Mouse (Mus musculus) cerebellum, adult 11 months (tissue): ENCODE results near the gene Ly6g5c.

Source experiments
- DNase-seq: peaks from one replicate; pipeline ENCODE4 v3.0.0; 2022

Gene Ly6g5c

GRCm38 (mm10) chr17:35147348-35147747, 39.3 kb downstream of the Ly6g5c start:
- no peak for DNase-seq

GRCm38 (mm10) chr17:35147922-35148639, 40.0 kb downstream of the Ly6g5c start:
- DNase-seq, result no peak

- no peak for DNase-seq
Measured at GRCm38 (mm10) chr17:35152121-35152520, 44.0 kb downstream of the Ly6g5c start.

- no peak for DNase-seq
Measured at GRCm38 (mm10) chr17:35153077-35153476, 45.0 kb downstream of the Ly6g5c start.

GRCm38 (mm10) chr17:35153931-35154330, 45.9 kb downstream of the Ly6g5c start:
- DNase-seq, result no peak

- no peak for DNase-seq
Measured at GRCm38 (mm10) chr17:35154616-35155015, 46.5 kb downstream of the Ly6g5c start.

- no peak for DNase-seq
Measured at GRCm38 (mm10) chr17:35155451-35155850, 47.4 kb downstream of the Ly6g5c start.

- DNase-seq, result no peak
Measured at GRCm38 (mm10) chr17:35156461-35157200, 48.6 kb downstream of the Ly6g5c start.

GRCm38 (mm10) chr17:35157254-35157653, 49.2 kb downstream of the Ly6g5c start:
- no peak for DNase-seq

GRCm38 (mm10) chr17:35157661-35158175, 49.6 kb downstream of the Ly6g5c start:
- DNase-seq, result no peak

- no peak for DNase-seq
Measured at GRCm38 (mm10) chr17:35158850-35159593, 50.9 kb downstream of the Ly6g5c start.

GRCm38 (mm10) chr17:35159638-35160037, 51.6 kb downstream of the Ly6g5c start:
- no peak for DNase-seq

GRCm38 (mm10) chr17:35161421-35161820, 53.3 kb downstream of the Ly6g5c start:
- no peak for DNase-seq
